Mouse (Mus musculus) heart, adult 9 months (tissue): ENCODE measurements around the gene Snx15.
"Not testable (repeated sequence)": the region's sequence is repeated elsewhere in the genome, so short reads cannot be mapped to it uniquely, and the experiment has no call there.

Source experiments
- DNase-seq, 2 experiments: peaks; one replicate each; pipeline ENCODE4 v3.0.0; 2022; ENCODE audit warnings: low spot score in 2 of 2

Gene Snx15

GRCm38 (mm10) chr19:6127760-6128341 lies at the start of gene Snx15:
Gene Snx15, minus strand, starts transcription at chr19:6128304.
- DNase-seq, result peak; percentile 94 to 97

GRCm38 (mm10) chr19:6174771-6175170 lies 46.7 kb upstream of the Snx15 start:
- DNase-seq, result no peak

- DNase-seq, result no peak
Measured at GRCm38 (mm10) chr19:6171215-6171614, 43.1 kb upstream of the Snx15 start.

DNA sequence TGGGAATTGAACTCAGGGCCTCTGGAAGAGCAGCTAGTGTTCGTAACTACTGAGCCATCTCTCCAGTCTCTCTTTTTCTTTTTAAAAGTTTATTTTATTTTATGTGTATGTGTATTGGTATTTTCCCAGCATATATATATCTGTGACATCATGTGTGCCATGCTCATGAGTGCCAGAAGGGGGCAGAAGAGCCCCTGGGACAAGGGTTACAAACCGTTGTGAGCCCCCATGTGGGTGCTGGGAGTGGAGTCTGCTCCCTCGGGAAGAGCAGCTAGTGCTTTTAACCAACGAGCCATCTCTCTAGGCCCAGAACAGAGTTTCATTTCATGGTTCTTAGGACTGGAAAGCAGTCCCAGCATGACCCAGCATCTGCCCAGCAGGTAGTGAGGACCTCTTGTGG lies 38.6 kb upstream of the Snx15 start:
- no peak for DNase-seq

DNA sequence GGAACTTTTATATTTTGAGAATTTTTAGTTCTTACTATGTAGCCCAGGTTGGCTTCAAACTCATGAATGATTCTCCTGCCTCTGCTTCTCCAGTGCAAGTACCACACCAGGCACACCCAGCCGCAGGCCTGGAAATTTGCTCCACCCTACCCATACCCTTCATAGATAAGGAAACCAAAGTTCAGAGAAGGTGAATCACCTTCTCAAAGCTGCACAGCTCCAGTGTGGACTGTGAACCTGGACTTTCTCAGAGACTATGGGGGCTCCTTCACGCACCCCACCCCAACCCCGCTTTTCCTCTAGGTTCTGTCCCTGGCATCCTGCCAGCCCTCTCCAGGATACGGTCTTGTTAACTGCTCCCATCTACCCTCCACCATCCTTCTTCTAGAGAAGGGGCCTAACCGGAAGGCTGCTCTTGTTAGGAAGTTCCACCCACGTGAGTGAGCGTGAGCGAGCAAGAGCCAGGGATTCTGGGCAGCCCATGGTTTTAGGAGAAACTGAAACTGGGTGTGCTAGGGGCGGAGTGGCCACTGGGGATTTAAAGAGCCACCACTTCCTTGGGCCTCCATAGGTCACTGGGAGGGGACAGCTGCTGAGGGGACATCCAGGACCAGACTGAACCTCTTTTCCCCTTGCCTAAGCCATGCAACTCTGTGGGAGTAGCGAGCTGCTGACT lies 35.9 kb upstream of the Snx15 start:
- peak; percentile 65 to 78 for DNase-seq

GRCm38 (mm10) chr19:6157220-6157619 lies 29.1 kb upstream of the Snx15 start:
- no peak for DNase-seq

GRCm38 (mm10) chr19:6156372-6156771 lies 28.3 kb upstream of the Snx15 start:
- no peak for DNase-seq

DNA sequence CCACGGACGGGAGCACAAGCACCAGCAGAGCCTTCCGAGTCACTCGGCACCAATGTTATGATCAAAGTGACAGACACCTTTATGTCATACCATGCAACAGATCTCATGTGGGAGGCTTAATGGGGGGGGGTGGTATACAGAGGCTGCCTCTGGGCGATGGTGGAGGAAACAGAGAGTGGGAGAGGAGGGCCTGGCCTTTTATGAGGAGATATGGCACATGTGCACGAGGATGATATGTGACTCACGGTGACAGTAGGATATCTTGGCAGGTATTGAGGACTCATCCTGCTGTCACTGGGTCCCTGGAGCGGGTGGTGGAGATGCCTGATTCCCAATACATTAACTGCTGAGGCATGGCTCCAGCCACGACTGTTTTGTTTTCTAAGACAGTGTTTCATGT lies 27.1 kb upstream of the Snx15 start:
- DNase-seq, result no peak

GRCm38 (mm10) chr19:6144842-6145241 lies 16.7 kb upstream of the Snx15 start:
- no peak for DNase-seq

- DNase-seq, result peak; percentile 60 to 77
Measured at GRCm38 (mm10) chr19:6141394-6141749, 13.3 kb upstream of the Snx15 start, which contains the start of gene Arl2. Gene Arl2, minus strand, starts transcription at chr19:6141548.

DNA sequence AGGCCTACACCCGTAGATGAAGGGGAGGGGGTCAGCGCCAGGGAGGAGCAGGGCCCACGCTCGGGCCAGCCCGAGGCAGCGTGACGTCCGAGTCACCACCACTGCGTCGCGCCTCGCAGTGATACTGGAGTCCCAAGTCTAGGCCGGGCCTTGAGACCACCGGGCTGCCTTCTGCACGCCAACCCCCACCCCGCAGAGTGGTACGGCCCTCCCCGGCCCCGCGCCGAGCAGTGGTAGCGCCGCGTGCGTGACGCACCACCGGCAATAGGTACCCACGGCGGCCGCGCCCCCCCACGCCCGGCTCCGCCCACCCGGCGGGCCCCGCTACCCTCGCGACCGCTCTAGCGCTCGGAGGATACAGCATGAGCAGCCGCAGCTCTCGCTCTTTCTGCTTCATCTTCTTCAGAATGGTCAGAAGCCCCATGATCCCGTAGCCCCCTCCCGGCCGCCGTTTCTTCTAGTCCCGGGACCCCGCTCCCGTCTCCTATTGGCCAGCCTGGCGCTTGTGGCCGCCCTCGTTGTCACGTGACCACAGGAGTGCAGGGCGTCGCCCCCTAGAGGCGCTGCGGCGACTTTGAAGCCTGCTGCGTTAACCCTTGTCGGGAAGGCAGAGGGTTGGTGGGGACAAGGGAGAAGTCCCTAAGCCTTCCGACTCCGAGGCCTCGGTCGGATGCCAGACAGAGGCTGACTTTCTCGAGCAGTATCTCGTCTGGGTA lies 12.7 kb upstream of the Snx15 start, which contains the start of gene Batf2:
Gene Batf2, plus strand, starts transcription at position 306 of the 716 bp plus-strand sequence.
- peak; percentile 91 to 92 for DNase-seq

DNA sequence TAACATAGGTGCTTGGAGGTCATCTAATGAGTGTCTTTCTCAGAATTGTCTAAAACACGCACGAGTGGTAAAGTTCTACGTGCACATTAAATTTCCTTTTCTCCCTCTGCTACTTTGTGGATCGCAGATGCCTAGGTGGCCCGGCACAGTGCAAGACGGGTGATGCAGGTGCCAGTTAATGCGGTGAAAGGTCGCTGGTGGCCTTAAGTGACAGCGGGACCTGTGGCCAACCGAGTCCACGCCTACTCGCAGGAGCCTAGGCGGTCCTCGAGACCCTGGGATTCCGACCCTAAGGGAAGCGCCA lies 12.2 kb upstream of the Snx15 start:
- DNase-seq, result no peak

DNA sequence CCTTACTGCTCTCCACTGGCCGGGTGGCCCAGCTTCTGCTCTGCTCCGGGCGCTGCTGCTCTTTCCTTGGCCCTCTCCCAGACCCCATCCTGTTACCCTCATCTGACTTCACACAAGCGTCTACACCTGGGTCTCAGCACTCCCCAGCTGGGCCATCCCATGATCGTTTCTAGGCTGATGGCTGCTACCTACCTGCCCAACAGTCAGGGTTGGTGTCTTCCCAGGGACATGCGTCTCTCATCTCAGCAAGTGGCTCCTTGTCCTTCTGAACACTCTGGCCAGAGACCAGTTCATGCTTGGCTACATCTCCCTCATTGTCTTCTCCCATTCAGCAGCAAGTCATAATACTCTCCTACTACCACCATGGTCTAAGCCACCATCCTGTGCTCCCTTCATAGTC lies 11.6 kb upstream of the Snx15 start:
- DNase-seq, result no peak

DNA sequence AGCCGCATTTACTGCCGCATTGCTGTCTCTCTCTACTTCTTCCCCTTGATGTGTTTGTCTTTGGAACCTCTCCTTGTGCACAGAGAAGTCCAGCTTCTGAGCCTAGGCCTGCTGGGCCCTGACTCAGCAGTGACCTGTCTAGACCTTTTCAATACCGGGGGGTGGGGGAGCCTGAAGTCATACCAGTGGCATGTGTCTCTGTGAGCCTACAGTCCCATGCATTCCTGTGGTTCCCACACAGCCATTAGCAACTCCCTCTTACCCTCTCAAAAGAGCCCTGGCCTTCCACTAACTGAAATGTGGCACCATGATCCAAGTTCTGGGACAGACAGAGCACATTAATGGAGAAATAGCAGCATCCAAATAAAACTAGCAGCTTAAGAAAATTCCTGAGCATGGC lies 8.3 kb upstream of the Snx15 start:
- DNase-seq, result no peak

- DNase-seq, result not testable (repeated sequence)
Measured at GRCm38 (mm10) chr19:6133197-6133596, 5.1 kb upstream of the Snx15 start.

DNA sequence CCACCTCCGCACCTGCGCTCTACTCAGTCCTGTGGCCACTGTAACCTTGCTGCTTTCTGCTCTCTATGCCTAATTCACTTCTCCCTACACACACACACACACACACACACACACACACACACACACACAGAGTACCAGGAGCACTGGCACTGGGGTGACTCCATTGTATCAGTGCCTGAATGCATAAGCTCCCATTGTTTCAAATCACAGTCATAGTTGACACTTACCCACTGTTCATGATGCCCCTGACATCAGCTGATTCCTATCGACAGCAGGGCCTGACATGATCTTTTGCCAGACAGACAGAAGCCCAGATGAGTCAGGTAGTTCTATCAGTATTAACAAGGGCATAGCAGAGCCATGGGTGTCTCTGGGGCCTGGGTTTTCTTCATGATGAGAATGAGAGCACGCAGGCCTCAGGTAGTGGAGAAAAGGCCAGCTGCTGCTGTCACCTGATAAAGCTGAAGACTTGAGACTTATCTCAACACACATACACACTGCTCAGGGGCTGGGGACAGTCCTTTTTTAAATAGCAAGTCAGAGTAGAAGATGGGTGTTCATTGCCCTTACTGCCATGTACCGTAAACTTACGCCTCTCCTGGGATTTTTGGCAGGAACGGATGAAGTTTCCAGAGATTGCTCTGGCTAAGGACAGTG lies 4.2 kb upstream of the Snx15 start:
- no peak for DNase-seq

DNA sequence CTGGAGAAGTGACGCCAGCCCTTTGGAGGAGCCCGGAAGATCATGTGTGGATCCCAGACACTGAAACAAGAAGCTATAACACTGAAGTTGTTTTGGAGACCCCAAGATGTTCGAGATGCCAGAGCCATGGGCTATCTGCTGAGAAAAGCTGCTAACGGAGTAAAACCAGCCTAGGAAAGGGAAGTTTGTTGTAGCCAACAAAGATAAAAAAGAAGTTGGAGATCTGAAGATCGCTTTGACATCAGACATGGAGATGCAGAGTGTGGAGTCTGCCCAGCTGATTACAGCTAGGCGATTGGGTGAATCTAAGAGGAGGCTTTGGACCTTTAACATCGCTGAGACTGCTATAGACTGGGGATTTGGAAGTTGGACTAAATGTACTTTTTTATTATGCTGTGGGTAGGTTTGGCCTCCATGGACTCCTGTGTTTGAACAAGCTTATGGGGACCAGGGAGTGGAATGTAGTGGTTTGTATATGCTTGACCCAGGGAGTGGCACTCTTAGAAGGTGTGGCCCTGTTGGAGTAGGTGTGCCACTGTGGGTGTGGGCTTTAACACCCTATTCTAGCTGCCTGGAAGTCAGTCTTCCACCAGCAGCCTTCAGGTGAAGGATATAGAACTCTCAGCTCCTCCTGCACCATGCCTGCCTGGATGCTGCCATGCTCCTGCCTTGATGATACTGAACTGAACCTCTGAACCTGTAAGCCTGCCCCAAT lies 2.5 kb upstream of the Snx15 start:
- DNase-seq, result not testable (repeated sequence)

DNA sequence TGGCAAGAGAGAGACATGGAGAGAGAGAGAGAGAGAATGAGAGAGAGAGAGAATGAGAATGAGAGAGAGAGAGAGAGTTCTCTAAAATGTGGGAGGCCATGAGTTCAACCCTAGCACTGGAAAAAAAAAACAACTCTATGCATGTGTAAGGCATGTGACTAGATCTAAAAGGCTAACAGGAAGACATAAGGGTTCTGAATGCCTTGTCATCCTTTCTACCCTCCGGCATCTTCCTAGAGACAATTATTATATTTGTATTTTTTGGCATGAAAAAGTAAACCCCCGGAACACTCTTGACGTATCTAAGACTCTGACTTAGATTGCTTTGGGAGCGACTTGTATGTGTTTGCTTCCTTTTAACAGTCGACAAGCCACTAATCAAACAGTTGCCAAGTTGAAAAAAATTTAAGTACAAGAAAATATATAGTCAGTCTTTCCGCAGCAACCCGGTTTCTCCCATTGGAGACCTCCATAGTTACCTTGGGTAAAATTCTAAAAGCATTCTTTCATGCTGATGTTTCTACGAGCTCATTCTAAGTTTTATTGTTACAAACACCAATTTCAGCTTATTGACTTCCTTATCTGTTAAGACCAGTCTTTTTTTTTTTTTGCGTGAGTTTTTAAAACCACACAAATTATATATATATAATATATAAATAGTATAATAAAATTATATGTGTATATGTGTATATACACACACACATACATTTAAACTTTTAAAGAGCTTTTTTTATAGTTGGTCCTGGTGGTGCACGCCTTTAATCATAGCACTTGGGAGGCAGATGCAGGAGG lies 1.1 kb downstream of the Snx15 start:
- no peak for DNase-seq

GRCm38 (mm10) chr19:6126289-6126688 lies 1.8 kb downstream of the Snx15 start:
- peak in 1 of 2 experiments; percentile 47 for DNase-seq

- no peak for DNase-seq
Measured at GRCm38 (mm10) chr19:6124898-6125297, 3.2 kb downstream of the Snx15 start.

GRCm38 (mm10) chr19:6123330-6123729 lies 4.8 kb downstream of the Snx15 start:
- no peak for DNase-seq
